Mouse (Mus musculus) midbrain, embryonic 13.5 days (tissue): ENCODE results near the gene Rcc1. TPM values are rescaled to one million over a fixed set of nuclear protein-coding genes. Genes with fewer than 3 reads are reported as not detected.
A peak's percentile ranks its signal among the peaks of the same experiment; 100 is the strongest.

ENCODE experiments used
- ATAC-seq: fragments of 200-750 bp; cut with Nextera tagmentation; 2 replicates; pipeline ENCODE4 v1.8.0; 2017; ENCODE audit warnings: mild to moderate bottlenecking, moderate TSS enrichment, moderate library complexity
- H3K27ac ChIP-seq: fragments of 300-500 bp; sonication (generic); 2 replicates; pipeline ENCODE4 v1.5.1; 2015; ENCODE audit warnings: inconsistent platforms, mild to moderate bottlenecking, moderate library complexity
- H3K27me3 ChIP-seq: fragments of 300-500 bp; sonication (generic); 2 replicates; pipeline ENCODE4 v1.6.1; 2015; ENCODE audit warnings: mild to moderate bottlenecking, inconsistent platforms
- H3K36me3 ChIP-seq: fragments of 300-500 bp; sonication (generic); 2 replicates; pipeline ENCODE4 v1.6.1; 2015; ENCODE audit warnings: mild to moderate bottlenecking, inconsistent platforms
- H3K4me1 ChIP-seq: fragments of 300-500 bp; sonication (generic); replicated peaks from 2 replicates; pipeline ENCODE4 v1.6.1; 2015; ENCODE audit warnings: inconsistent platforms
- H3K4me2 ChIP-seq: fragments of 300-500 bp; sonication (generic); replicated peaks from 2 replicates; pipeline ENCODE4 v1.6.1; 2015; ENCODE audit warnings: moderate library complexity, mild to moderate bottlenecking, inconsistent platforms
- H3K4me3 ChIP-seq: fragments of 300-500 bp; sonication (generic); replicated peaks from 2 replicates; pipeline ENCODE4 v1.5.1; 2015; ENCODE audit warnings: mild to moderate bottlenecking, inconsistent platforms
- H3K9ac ChIP-seq: fragments of 300-500 bp; sonication (generic); replicated peaks from 2 replicates; pipeline ENCODE4 v1.6.1; 2015; ENCODE audit warnings: mild to moderate bottlenecking, inconsistent platforms
- H3K9me3 ChIP-seq: fragments of 300-500 bp; sonication (generic); 2 replicates; pipeline ENCODE4 v1.6.1; 2016; ENCODE audit warnings: mild to moderate bottlenecking, inconsistent platforms
- WGBS: fragments of 180-500 bp; shearing (Covaris S2); methylation state at CpG from one replicate; pipeline ENCODE4 v1.1.7; 2015; 5-methylcytosine and 5-hydroxymethylcytosine counted together
- polyA plus RNA-seq: library from polyadenylated mRNA; unstranded; fragments of >200 nt; fragmentation: Nextera tagmentation; extraction: Ambion mirVana; gene quantifications from 2 replicates; pipeline ENCODE4 v1.2.1, GENCODE M21; 2015

Gene Rcc1
- polyA plus RNA-seq, 1 experiment from 2014 or later, result 54.6 TPM

- H3K27ac ChIP-seq, result no peak overlapping the region
- H3K27me3 ChIP-seq, result no peaks in the 10 kb centered on the region
- no peaks in the 10 kb centered on the region for H3K9me3 ChIP-seq
- no peak for ATAC-seq
- no peak overlapping the region for H3K4me3 ChIP-seq
- WGBS, result 52% methylated on average over 1 of the region's 1 CpGs
- H3K4me1 ChIP-seq, result peaks cover 19% of the 10 kb centered on the region
- no peak overlapping the region for H3K9ac ChIP-seq
- no peaks in the 10 kb centered on the region; the same call in 1 of the 2 replicates for H3K36me3 ChIP-seq
- H3K4me2 ChIP-seq, result peak overlapping the region; percentile 90
Measured at GRCm38 (mm10) chr4:132351401-132351800, 2.0 kb downstream of the Rcc1 start.

- Histone ChIP-seq H3K9me3 (no peaks in the 10 kb centered on the region), H3K9ac (no peak overlapping the region), H3K36me3 (no peaks in the 10 kb centered on the region), H3K4me2 (no peak overlapping the region), H3K27ac (no peak overlapping the region), H3K4me1 (peaks cover 19% of the 10 kb centered on the region), H3K27me3 (no peaks in the 10 kb centered on the region), H3K4me3 (no peak overlapping the region)
- no peak for ATAC-seq
- 61% methylated on average over 3 of the region's 3 CpGs for WGBS
Measured at GRCm38 (mm10) chr4:132350854-132351253, 2.6 kb downstream of the Rcc1 start.

GRCm38 (mm10) chr4:132350123-132350740, 3.2 kb downstream of the Rcc1 start:
- no peak overlapping the region for H3K27ac ChIP-seq
- H3K27me3 ChIP-seq, result no peaks in the 10 kb centered on the region
- H3K4me3 ChIP-seq, result no peak overlapping the region
- no peak overlapping the region for H3K9ac ChIP-seq
- ATAC-seq, result no peak
- H3K9me3 ChIP-seq, result no peaks in the 10 kb centered on the region
- 36% methylated on average over 2 of the region's 2 CpGs for WGBS
- H3K36me3 ChIP-seq, result no peaks in the 10 kb centered on the region
- H3K4me1 ChIP-seq, result peaks cover 19% of the 10 kb centered on the region
- no peak overlapping the region for H3K4me2 ChIP-seq

DNA sequence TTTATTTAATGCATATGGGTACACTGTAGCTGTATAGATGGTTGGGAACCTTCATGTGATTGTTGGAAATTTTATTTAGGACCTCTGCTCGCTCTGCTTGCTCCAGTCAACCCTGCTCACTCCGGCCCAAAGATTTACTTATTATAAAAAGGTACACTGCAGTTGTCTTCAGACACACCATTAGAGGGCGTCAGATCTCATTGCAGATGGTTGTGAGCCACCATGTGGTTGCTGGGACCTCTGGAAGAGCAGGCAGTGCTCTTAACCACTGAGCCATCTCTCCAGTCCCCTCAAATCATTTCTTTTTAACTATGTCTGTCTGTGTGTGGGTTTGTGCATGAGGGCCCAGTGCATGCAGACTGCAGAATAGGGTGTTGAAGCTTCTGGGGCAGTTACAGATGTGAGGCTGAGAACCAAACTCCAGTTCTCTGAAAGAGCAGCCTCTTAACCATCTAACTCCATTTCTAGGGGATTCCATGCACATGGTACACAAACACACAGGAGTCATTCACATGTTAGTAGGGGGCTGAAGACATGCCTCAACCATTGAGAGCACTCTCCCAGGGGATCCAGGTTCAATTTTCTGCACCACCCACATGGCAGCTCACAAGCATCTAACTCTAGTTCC, 3.8 kb downstream of the Rcc1 start:
- Histone ChIP-seq H3K4me1 (peaks cover 23% of the 10 kb centered on the region), H3K9me3 (no peaks in the 10 kb centered on the region), H3K4me2 (no peak overlapping the region), H3K36me3 (no peaks in the 10 kb centered on the region), H3K4me3 (no peak overlapping the region), H3K27ac (no peak overlapping the region), H3K9ac (no peak overlapping the region), H3K27me3 (no peaks in the 10 kb centered on the region)
- no peak for ATAC-seq
- WGBS, result 58% methylated on average over 3 of the region's 3 CpGs

- no peak for ATAC-seq
- WGBS, result 70% methylated on average over 3 of the region's 3 CpGs
Measured at GRCm38 (mm10) chr4:132346661-132347060, 6.7 kb downstream of the Rcc1 start.

GRCm38 (mm10) chr4:132346261-132346660, 7.1 kb downstream of the Rcc1 start:
- H3K27me3 ChIP-seq, result no peaks in the 10 kb centered on the region
- ATAC-seq, result no peak
- no peak overlapping the region for H3K9ac ChIP-seq
- no peak overlapping the region for H3K27ac ChIP-seq
- H3K4me2 ChIP-seq, result no peak overlapping the region
- H3K4me3 ChIP-seq, result no peak overlapping the region
- no peaks in the 10 kb centered on the region for H3K9me3 ChIP-seq
- no peaks in the 10 kb centered on the region for H3K36me3 ChIP-seq
- WGBS, result 81% methylated on average over 4 of the region's 4 CpGs
- H3K4me1 ChIP-seq, result peaks cover 21% of the 10 kb centered on the region

More at GRCm38 (mm10) chr4:132346661-132347060, 6.7 kb downstream of the Rcc1 start:
- Histone ChIP-seq H3K9ac (no peak overlapping the region), H3K4me3 (no peak overlapping the region), H3K27ac (no peak overlapping the region), H3K9me3 (no peaks in the 10 kb centered on the region), H3K4me1 (peaks cover 25% of the 10 kb centered on the region), H3K36me3 (no peaks in the 10 kb centered on the region), H3K27me3 (no peaks in the 10 kb centered on the region), H3K4me2 (no peak overlapping the region)

GRCm38 (mm10) chr4:132345843-132346212, 7.6 kb downstream of the Rcc1 start:
- peak overlapping the region; percentile 68 for H3K4me3 ChIP-seq
- no peaks in the 10 kb centered on the region for H3K36me3 ChIP-seq
- 48% methylated on average over 5 of the region's 5 CpGs for WGBS
- ATAC-seq, result peak; percentile 65
- H3K9me3 ChIP-seq, result no peaks in the 10 kb centered on the region
- H3K4me1 ChIP-seq, result peaks cover 21% of the 10 kb centered on the region
- H3K27ac ChIP-seq, result no peak overlapping the region
- no peak overlapping the region for H3K9ac ChIP-seq
- no peak overlapping the region for H3K4me2 ChIP-seq
- H3K27me3 ChIP-seq, result no peaks in the 10 kb centered on the region

GRCm38 (mm10) chr4:132345135-132345842, 8.1 kb downstream of the Rcc1 start:
- Histone ChIP-seq H3K4me2 (peak overlapping the region; percentile 97), H3K36me3 (no peaks in the 10 kb centered on the region), H3K9me3 (no peaks in the 10 kb centered on the region), H3K27me3 (no peaks in the 10 kb centered on the region), H3K4me3 (peak overlapping the region; percentile 68), H3K9ac (peak overlapping the region; percentile 75), H3K27ac (no peak overlapping the region), H3K4me1 (peaks cover 21% of the 10 kb centered on the region)
- under 1% methylated on average over 83 of the region's 83 CpGs for WGBS
- peak; percentile 94 for ATAC-seq

GRCm38 (mm10) chr4:132344403-132345134, 8.8 kb downstream of the Rcc1 start:
- Histone ChIP-seq H3K27ac (no peak overlapping the region), H3K27me3 (no peaks in the 10 kb centered on the region), H3K9me3 (no peaks in the 10 kb centered on the region), H3K4me2 (peak overlapping the region; percentile 97), H3K4me1 (peaks cover 21% of the 10 kb centered on the region), H3K36me3 (peaks cover 3% of the 10 kb centered on the region), H3K4me3 (peak overlapping the region; percentile 68), H3K9ac (peak overlapping the region; percentile 75)
- ATAC-seq, result 0 out of 2 replicates have a peak, but pooled peaks have one; percentile 9
- 8% methylated on average over 13 of the region's 13 CpGs for WGBS

GRCm38 (mm10) chr4:132341451-132341850, 12.0 kb downstream of the Rcc1 start:
- no peak overlapping the region for H3K27ac ChIP-seq
- H3K36me3 ChIP-seq, result peaks cover 31% of the 10 kb centered on the region
- no peaks in the 10 kb centered on the region for H3K9me3 ChIP-seq
- H3K4me2 ChIP-seq, result no peak overlapping the region
- no peak overlapping the region for H3K9ac ChIP-seq
- H3K4me3 ChIP-seq, result no peak overlapping the region
- 93% methylated on average over 3 of the region's 3 CpGs for WGBS
- ATAC-seq, result no peak
- no peaks in the 10 kb centered on the region for H3K27me3 ChIP-seq
- H3K4me1 ChIP-seq, result peaks cover 21% of the 10 kb centered on the region

GRCm38 (mm10) chr4:132338943-132339342, 14.5 kb downstream of the Rcc1 start:
- no peak for ATAC-seq
- H3K4me1 ChIP-seq, result peaks cover 10% of the 10 kb centered on the region
- no peaks in the 10 kb centered on the region for H3K9me3 ChIP-seq
- no peak overlapping the region for H3K27ac ChIP-seq
- no peak overlapping the region for H3K9ac ChIP-seq
- 94% methylated on average over 13 of the region's 13 CpGs for WGBS
- H3K4me2 ChIP-seq, result no peak overlapping the region
- H3K4me3 ChIP-seq, result no peak overlapping the region
- H3K36me3 ChIP-seq, result peaks cover 55% of the 10 kb centered on the region
- H3K27me3 ChIP-seq, result no peaks in the 10 kb centered on the region

DNA sequence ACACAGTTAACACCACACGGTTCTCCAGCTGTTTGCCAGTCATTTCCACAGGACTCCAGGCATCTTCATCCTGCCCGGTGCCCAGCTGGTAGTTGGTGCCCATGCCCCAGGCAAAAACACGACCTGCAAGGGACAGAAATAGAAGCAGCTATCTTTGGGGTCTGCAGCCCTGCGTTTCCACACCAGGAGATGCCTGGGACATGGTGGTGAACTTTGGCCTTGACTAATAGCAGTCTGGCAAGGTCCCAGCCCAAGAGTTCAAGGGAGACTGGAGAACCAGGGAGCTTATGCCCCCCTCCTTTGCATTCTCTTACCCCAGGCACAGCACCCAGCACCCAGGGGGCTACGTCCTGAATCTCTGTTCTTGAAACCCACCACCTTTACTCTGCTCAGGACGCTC, 20.5 kb downstream of the Rcc1 start:
- H3K9me3 ChIP-seq, result no peaks in the 10 kb centered on the region
- H3K9ac ChIP-seq, result no peak overlapping the region
- H3K4me2 ChIP-seq, result no peak overlapping the region
- H3K27ac ChIP-seq, result no peak overlapping the region
- peaks cover 55% of the 10 kb centered on the region for H3K36me3 ChIP-seq
- H3K4me3 ChIP-seq, result no peak overlapping the region
- no peaks in the 10 kb centered on the region for H3K27me3 ChIP-seq
- H3K4me1 ChIP-seq, result peaks cover 17% of the 10 kb centered on the region
- no peak for ATAC-seq
- WGBS, result 93% methylated on average over 6 of the region's 6 CpGs
